Comparison of ENCODE assay signal across 8 mouse cellular contexts in the genomic region with DNA sequence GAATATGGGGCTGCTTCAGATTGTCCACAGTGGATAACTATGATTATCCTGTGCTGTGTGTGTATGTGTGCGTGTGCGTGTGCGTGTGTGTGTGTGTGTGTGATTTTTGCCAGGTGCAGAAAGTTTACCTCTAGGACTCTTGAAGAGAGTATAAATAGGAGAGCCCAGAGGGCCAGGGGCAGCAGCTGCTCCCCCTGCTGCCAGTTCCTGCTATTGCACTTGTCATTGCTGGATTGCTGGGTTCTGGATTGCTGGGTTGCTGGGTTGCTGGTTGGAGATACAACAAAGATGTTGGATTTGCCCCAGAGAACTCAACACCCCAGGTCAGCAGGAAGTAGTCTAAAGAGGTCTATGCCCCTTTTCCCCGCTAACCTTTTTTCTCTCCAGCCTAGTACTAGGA. TPM values are rescaled to one million over a fixed set of nuclear protein-coding genes. Genes with fewer than 3 reads are reported as not detected.
DNase-seq lines count a peak whose midpoint lies in the region; TF ChIP-seq lines count a peak whose summit lies in the region.

No protein-coding gene starts in this region.

- H3K4me1 ChIP-seq in lung, adult 2 months (ENCODE audit: control insufficient read depth, insufficient read depth, low read length): peaks cover 4% of the 10 kb centered on the region; the same call in 1 of the 2 replicates

- DNase-seq in heart, postnatal 10 days: peak; percentile 46 to 67
- no peak for DNase-seq in heart, adult 9 months (ENCODE audit: low spot score in 2 of 2)
- DNase-seq in right cerebral cortex, postnatal 4 days: peak; percentile 38
- no peak for DNase-seq in right cerebral cortex, postnatal 36 days (ENCODE audit: low spot score in 2 of 2)
- peak; percentile 62 to 73 for DNase-seq in cerebellum, postnatal 25 days
- peak; percentile 68 for DNase-seq in lung, adult 2 months
- DNase-seq in spleen, postnatal 36 days (ENCODE audit: low spot score in 2 of 2): peak; percentile 15
- no peak for DNase-seq in layer of hippocampus, postnatal 14 days (ENCODE audit: low spot score in 2 of 2)

- no peak for TF ChIP-seq POLR2A in lung, adult 2 months (IDR thresholded peaks at IDR 0.05; ENCODE audit: borderline replicate concordance, extremely low read depth, low read depth, low read length)

- peak; percentile 77 for TF ChIP-seq CTCF in lung, adult 2 months (IDR thresholded peaks at IDR 0.05; ENCODE audit: insufficient read depth, low read length)

- intact Hi-C loops in heart, postnatal 10 days (cut with DNase I): loop anchor here (5.0 kb wide), 1 partner anchor 136 kb away; no protein-coding TSS in a partner anchor

- 72% methylated on average over 4 of the region's 4 CpGs for WGBS in lung, adult 2 months

- H3K4me3 ChIP-seq in lung, adult 2 months (replicated peaks; ENCODE audit: extremely low read depth, low read depth, low read length): no peak overlapping the region

RNA-seq across cellular contexts. Expression of gene Tom1l2, which starts 14.4 kb away (rescaled TPM):
- 100 to 1,000 TPM in 1 of 2 experiments, 10 to 100 TPM in 1; 97.3 to 100 TPM for total RNA-seq in heart, postnatal 10 days (2021)
- 98.4 and 99.3 TPM in 2 replicates for polyA plus RNA-seq in lung, adult 2 months (2012; rRNA removed)
- total RNA-seq in layer of hippocampus, postnatal 14 days (2021): 100 to 1,000 TPM; 140 to 147 TPM

RNA-seq across cellular contexts. Expression of gene Drc3, which starts 14.8 kb away (rescaled TPM):
- total RNA-seq in heart, postnatal 10 days (2021): 1 to 10 TPM; 1.6 to 2.3 TPM
- polyA plus RNA-seq in lung, adult 2 months (2012; rRNA removed): 10.9 and 17.7 TPM in 2 replicates
- total RNA-seq in layer of hippocampus, postnatal 14 days (2021): 1 to 10 TPM; 5.2 to 7.3 TPM

Comparison
In these comparisons a context has a peak if more than half of its experiments do, and no peak if none do; other contexts are left out.
1. DNase-seq: peak in heart, postnatal 10 days (2 of 2), right cerebral cortex, postnatal 4 days (single experiment), cerebellum, postnatal 25 days (2 of 2), lung, adult 2 months (single experiment) and spleen, postnatal 36 days (2 of 2); none in heart, adult 9 months (0 of 2), right cerebral cortex, postnatal 36 days (0 of 2) and layer of hippocampus, postnatal 14 days (0 of 2).